Mouse (Mus musculus) kidney, embryonic 14.5 days (tissue): Measurements from ENCODE around the gene Asic2. TPM values are rescaled to one million over a fixed set of nuclear protein-coding genes. Genes with fewer than 3 reads are reported as not detected.

ENCODE experiments used
- ATAC-seq: fragments of 200-750 bp; cut with Nextera tagmentation; 2 replicates; pipeline ENCODE4 v1.8.0; 2017; ENCODE audit warnings: moderate number of reproducible peaks, mild to moderate bottlenecking, moderate TSS enrichment, moderate library complexity; ENCODE audit not compliant: low FRiP score, low TSS enrichment
- H3K27ac ChIP-seq: fragments of 300-500 bp; sonication (generic); 2 replicates; pipeline ENCODE4 v1.5.1; 2014; ENCODE audit warnings: low read depth, mild to moderate bottlenecking, low read length, moderate library complexity, mixed read lengths
- H3K27me3 ChIP-seq: fragments of 300-500 bp; sonication (generic); 2 replicates; pipeline ENCODE4 v1.6.1; 2014; ENCODE audit warnings: mild to moderate bottlenecking, low read length; ENCODE audit not compliant: control insufficient read depth, insufficient read depth
- H3K36me3 ChIP-seq: fragments of 300-500 bp; sonication (generic); 2 replicates; pipeline ENCODE4 v1.6.1; 2014; ENCODE audit warnings: low read length, mixed read lengths; ENCODE audit not compliant: control insufficient read depth, insufficient read depth
- H3K4me1 ChIP-seq: fragments of 300-500 bp; sonication (generic); 2 replicates; pipeline ENCODE4 v1.6.1; 2014; ENCODE audit warnings: low read length, mixed read lengths; ENCODE audit not compliant: control insufficient read depth, insufficient read depth
- H3K4me2 ChIP-seq: fragments of 300-500 bp; sonication (generic); replicated peaks from 2 replicates; pipeline ENCODE4 v1.6.1; 2014; ENCODE audit warnings: low read depth, mild to moderate bottlenecking, low read length
- H3K4me3 ChIP-seq: fragments of 300-500 bp; sonication (generic); 2 replicates; pipeline ENCODE4 v1.5.1; 2014; ENCODE audit warnings: mild to moderate bottlenecking, low read length
- H3K9ac ChIP-seq: fragments of 300-500 bp; sonication (generic); 2 replicates; pipeline ENCODE4 v1.6.1; 2014; ENCODE audit warnings: low read depth, mild to moderate bottlenecking, low read length, moderate library complexity
- H3K9me3 ChIP-seq: fragments of 300-500 bp; sonication (generic); 2 replicates; pipeline ENCODE4 v1.6.1; 2016; ENCODE audit warnings: low read length; ENCODE audit not compliant: control insufficient read depth
- whole genome bisulfite sequencing: fragments of 180-500 bp; shearing (Covaris S2); extraction: QIAGEN DNeasy Blood & Tissue Kit; methylation state at CpG from one replicate; pipeline ENCODE4 v1.1.7; 2014; 5-methylcytosine and 5-hydroxymethylcytosine counted together
- polyA plus RNA-seq: library from polyadenylated mRNA; unstranded; fragments of >200 nt; fragmentation: Nextera tagmentation; extraction: Ambion mirVana; gene quantifications from 2 replicates; pipeline ENCODE4 v1.2.1, GENCODE M21; 2014

The Asic2 gene
- 3.4 and 3.8 TPM in 2 replicates for polyA plus RNA-seq

- H3K4me1 ChIP-seq: no peaks in the 10 kb centered on the region
- H3K27me3 ChIP-seq: peaks cover 38% of the 10 kb centered on the region
- 0 out of 2 replicates have a peak within 1 kb of the TSS, but pooled peaks have one; percentile 2 for H3K4me2 ChIP-seq
- no peaks in the 10 kb centered on the region for H3K9me3 ChIP-seq
- H3K9ac ChIP-seq: no peak within 1 kb of the TSS
- under 1% methylated on average over 28 of the region's 29 CpGs for WGBS
- no peak within 1 kb of the TSS for H3K27ac ChIP-seq
- no peaks in the 10 kb centered on the region for H3K36me3 ChIP-seq
- H3K4me3 ChIP-seq: 0 out of 2 replicates have a peak within 1 kb of the TSS, but pooled peaks have one; percentile 6
- ATAC-seq: no peak
These were observed at the start of gene Asic2 for GRCm38 (mm10) chr11:81968401-81968881. Gene Asic2 (minus strand): TSS chr11:81968457.

GRCm38 (mm10) chr11:82016181-82016780, 48.0 kb upstream of the Asic2 start:
- Histone ChIP-seq H3K27ac (no peak overlapping the region), H3K36me3 (no peaks in the 10 kb centered on the region), H3K27me3 (no peaks in the 10 kb centered on the region), H3K4me1 (no peaks in the 10 kb centered on the region), H3K9ac (no peak overlapping the region), H3K9me3 (no peaks in the 10 kb centered on the region), H3K4me3 (no peak overlapping the region), H3K4me2 (no peak overlapping the region)
- ATAC-seq: no peak
- 76% methylated on average over 3 of the region's 3 CpGs for WGBS

- 65% methylated on average over 2 of the region's 2 CpGs for WGBS
- no peaks in the 10 kb centered on the region for H3K36me3 ChIP-seq
- ATAC-seq: no peak
These were observed 46.8 kb upstream of the Asic2 start for GRCm38 (mm10) chr11:82015066-82015465.

GRCm38 (mm10) chr11:82013756-82014155, 45.5 kb upstream of the Asic2 start:
- H3K4me3 ChIP-seq: no peak overlapping the region
- no peaks in the 10 kb centered on the region for H3K9me3 ChIP-seq
- H3K4me2 ChIP-seq: no peak overlapping the region
- ATAC-seq: no peak
- no peaks in the 10 kb centered on the region for H3K4me1 ChIP-seq
- H3K27me3 ChIP-seq: no peaks in the 10 kb centered on the region
- no peak overlapping the region for H3K9ac ChIP-seq
- WGBS: 27% methylated on average over 1 of the region's 1 CpGs
- H3K36me3 ChIP-seq: no peaks in the 10 kb centered on the region
- no peak overlapping the region for H3K27ac ChIP-seq

More at GRCm38 (mm10) chr11:82015066-82015465, 46.8 kb upstream of the Asic2 start:
- no peak overlapping the region for H3K4me2 ChIP-seq
- no peak overlapping the region for H3K4me3 ChIP-seq
- no peaks in the 10 kb centered on the region for H3K9me3 ChIP-seq
- H3K4me1 ChIP-seq: no peaks in the 10 kb centered on the region
- H3K27me3 ChIP-seq: no peaks in the 10 kb centered on the region
- no peak overlapping the region for H3K27ac ChIP-seq
- H3K9ac ChIP-seq: no peak overlapping the region

GRCm38 (mm10) chr11:82011411-82012193, 43.3 kb upstream of the Asic2 start:
- H3K36me3 ChIP-seq: no peaks in the 10 kb centered on the region
- H3K4me2 ChIP-seq: no peak overlapping the region
- H3K27me3 ChIP-seq: no peaks in the 10 kb centered on the region
- H3K9me3 ChIP-seq: no peaks in the 10 kb centered on the region
- H3K4me1 ChIP-seq: no peaks in the 10 kb centered on the region
- ATAC-seq: no peak
- H3K4me3 ChIP-seq: no peak overlapping the region
- no peak overlapping the region for H3K27ac ChIP-seq
- H3K9ac ChIP-seq: no peak overlapping the region
- 68% methylated on average over 8 of the region's 8 CpGs for WGBS

GRCm38 (mm10) chr11:82010115-82010514, 41.9 kb upstream of the Asic2 start:
- Histone ChIP-seq H3K4me3 (no peak overlapping the region), H3K36me3 (no peaks in the 10 kb centered on the region), H3K9ac (no peak overlapping the region), H3K4me2 (no peak overlapping the region), H3K4me1 (no peaks in the 10 kb centered on the region), H3K27me3 (no peaks in the 10 kb centered on the region), H3K27ac (no peak overlapping the region), H3K9me3 (no peaks in the 10 kb centered on the region)
- ATAC-seq: no peak
- 94% methylated on average over 3 of the region's 3 CpGs for WGBS

- Histone ChIP-seq H3K9ac (no peak overlapping the region), H3K9me3 (no peaks in the 10 kb centered on the region), H3K4me1 (no peaks in the 10 kb centered on the region), H3K27me3 (no peaks in the 10 kb centered on the region), H3K36me3 (no peaks in the 10 kb centered on the region), H3K4me3 (no peak overlapping the region), H3K4me2 (no peak overlapping the region), H3K27ac (no peak overlapping the region)
- 61% methylated on average over 12 of the region's 12 CpGs for WGBS
- no peak for ATAC-seq
These were observed 38.7 kb upstream of the Asic2 start for GRCm38 (mm10) chr11:82006796-82007423.

GRCm38 (mm10) chr11:82004810-82005209, 36.6 kb upstream of the Asic2 start:
- Histone ChIP-seq H3K27ac (no peak overlapping the region), H3K4me2 (no peak overlapping the region), H3K4me1 (no peaks in the 10 kb centered on the region), H3K36me3 (no peaks in the 10 kb centered on the region), H3K9ac (no peak overlapping the region), H3K4me3 (no peak overlapping the region), H3K9me3 (no peaks in the 10 kb centered on the region), H3K27me3 (no peaks in the 10 kb centered on the region)
- no peak for ATAC-seq
- 64% methylated on average over 2 of the region's 2 CpGs for WGBS

GRCm38 (mm10) chr11:82000581-82000980, 32.3 kb upstream of the Asic2 start:
- no peaks in the 10 kb centered on the region for H3K36me3 ChIP-seq
- no peak overlapping the region for H3K27ac ChIP-seq
- no peaks in the 10 kb centered on the region for H3K4me1 ChIP-seq
- no peak overlapping the region for H3K4me3 ChIP-seq
- no peak overlapping the region for H3K4me2 ChIP-seq
- WGBS: 52% methylated on average over 5 of the region's 5 CpGs
- no peaks in the 10 kb centered on the region for H3K27me3 ChIP-seq
- H3K9me3 ChIP-seq: no peaks in the 10 kb centered on the region
- H3K9ac ChIP-seq: no peak overlapping the region
- no peak for ATAC-seq
